Mouse (Mus musculus): ENCODE results near the gene Foxq1.

GRCm38 (mm10) chr13:31577576-31577975 lies 21.6 kb downstream of the Foxq1 start:
- no peak for TF ChIP-seq CTCF (IDR thresholded peaks at IDR 0.05; ENCODE audit: insufficient read depth, low read depth, low read length)
- TF ChIP-seq POLR2A (IDR thresholded peaks at IDR 0.05; ENCODE audit: insufficient read depth, low read depth, low read length) = no peak

Measured in olfactory bulb, adult 2 months (tissue).